Mouse (Mus musculus) limb, embryonic 14.5 days (tissue): Measurements from ENCODE around the gene Fam168b. TPM values are rescaled to one million over a fixed set of nuclear protein-coding genes. Genes with fewer than 3 reads are reported as not detected.

Experiments
- ATAC-seq: fragments of 200-750 bp; cut with Nextera tagmentation; 2 replicates; pipeline ENCODE4 v1.8.0; 2017; ENCODE audit warnings: low read depth, moderate number of reproducible peaks, moderate TSS enrichment; ENCODE audit not compliant: low FRiP score
- DNase-seq: peaks from one replicate; pipeline ENCODE4 v3.0.0-alpha.2; 2015; ENCODE audit warnings: low spot score
- H3K27ac ChIP-seq: fragments of 300-500 bp; sonication (generic); replicated peaks from 2 replicates; pipeline ENCODE4 v1.5.1; 2014; ENCODE audit warnings: low read depth, mild to moderate bottlenecking, low read length, moderate library complexity, mixed read lengths
- H3K27me3 ChIP-seq: fragments of 300-500 bp; sonication (generic); 2 replicates; pipeline ENCODE4 v1.6.1; 2014; ENCODE audit warnings: low read length, mixed read lengths; ENCODE audit not compliant: control insufficient read depth, insufficient read depth
- H3K36me3 ChIP-seq: fragments of 300-500 bp; sonication (generic); 2 replicates; pipeline ENCODE4 v1.6.1; 2014; ENCODE audit warnings: mild to moderate bottlenecking, low read length, moderate library complexity, mixed read lengths; ENCODE audit not compliant: control insufficient read depth, insufficient read depth
- H3K4me1 ChIP-seq: fragments of 300-500 bp; sonication (generic); 2 replicates; pipeline ENCODE4 v1.6.1; 2014; ENCODE audit warnings: antibody characterized with exemption, low read length, mixed read lengths; ENCODE audit not compliant: control insufficient read depth, insufficient read depth
- H3K4me2 ChIP-seq: fragments of 300-500 bp; sonication (generic); replicated peaks from 2 replicates; pipeline ENCODE4 v1.6.1; 2014; ENCODE audit warnings: low read depth, mild to moderate bottlenecking, low read length, moderate library complexity; ENCODE audit not compliant: severe bottlenecking
- H3K4me3 ChIP-seq: fragments of 300-500 bp; sonication (generic); replicated peaks from 2 replicates; pipeline ENCODE4 v1.5.1; 2014; ENCODE audit warnings: low read length
- H3K9ac ChIP-seq: fragments of 300-500 bp; sonication (generic); 2 replicates; pipeline ENCODE4 v1.6.1; 2014; ENCODE audit warnings: mild to moderate bottlenecking, low read depth, low read length, moderate library complexity; ENCODE audit not compliant: severe bottlenecking
- H3K9me3 ChIP-seq: fragments of 300-500 bp; sonication (generic); 2 replicates; pipeline ENCODE4 v1.6.1; 2016; ENCODE audit warnings: low read length; ENCODE audit not compliant: control insufficient read depth
- POLR2A ChIP-seq: fragments of 200-500 bp; IDR thresholded peaks from 2 replicates; pipeline ENCODE4 v1.8.0; 2012; ENCODE audit warnings: inconsistent platforms, mild to moderate bottlenecking, moderate library complexity, borderline replicate concordance; ENCODE audit not compliant: insufficient read depth, insufficient read length; ENCODE audit errors: extremely low read depth
- WGBS: fragments of 180-500 bp; shearing (Covaris S2); extraction: QIAGEN DNeasy Blood & Tissue Kit; methylation state at CpG from one replicate; pipeline ENCODE4 v1.1.7; 2014; 5-methylcytosine and 5-hydroxymethylcytosine counted together
- polyA plus RNA-seq, 2 experiments: library from polyadenylated mRNA; depleted of rRNA in 1 of 2; stranded (reverse) in 1 of 2; unstranded in 1 of 2; fragments of >200 nt; fragmentation: Nextera tagmentation in 1 of 2; extraction: Ambion mirVana in 1 of 2; gene quantifications; 2 replicates each; pipeline versions ENCODE4 v1.2.1 to v1.2.3; 2012 to 2014

The Fam168b gene
- polyA plus RNA-seq, 2 experiments: 76.7 to 210 TPM

GRCm38 (mm10) chr1:34823353-34823752, 19.5 kb downstream of the Fam168b start:
- WGBS: 93% methylated on average over 6 of the region's 6 CpGs
- Histone ChIP-seq H3K4me2 (no peak overlapping the region), H3K27ac (no peak overlapping the region), H3K4me1 (no peaks in the 10 kb centered on the region), H3K36me3 (peaks cover 86% of the 10 kb centered on the region), H3K9ac (no peak overlapping the region), H3K4me3 (no peak overlapping the region), H3K9me3 (no peaks in the 10 kb centered on the region), H3K27me3 (no peaks in the 10 kb centered on the region)
- DNase-seq (no peak), ATAC-seq (no peak)
- no peak for TF ChIP-seq POLR2A

- ATAC-seq: no peak
- no peak for TF ChIP-seq POLR2A
- H3K27me3 ChIP-seq: no peaks in the 10 kb centered on the region
- no peak overlapping the region for H3K9ac ChIP-seq
- H3K27ac ChIP-seq: no peak overlapping the region
- no peak overlapping the region for H3K4me2 ChIP-seq
- 92% methylated on average over 7 of the region's 7 CpGs for WGBS
- peaks cover 86% of the 10 kb centered on the region for H3K36me3 ChIP-seq
- no peaks in the 10 kb centered on the region for H3K4me1 ChIP-seq
- H3K4me3 ChIP-seq: no peak overlapping the region
- no peak for DNase-seq
- no peaks in the 10 kb centered on the region for H3K9me3 ChIP-seq
Measured at GRCm38 (mm10) chr1:34822746-34823145, 20.1 kb downstream of the Fam168b start.

- Histone ChIP-seq H3K36me3 (peaks cover 87% of the 10 kb centered on the region), H3K4me3 (no peak overlapping the region), H3K4me1 (no peaks in the 10 kb centered on the region), H3K4me2 (no peak overlapping the region), H3K27me3 (no peaks in the 10 kb centered on the region), H3K27ac (no peak overlapping the region), H3K9ac (no peak overlapping the region), H3K9me3 (no peaks in the 10 kb centered on the region)
- no peak for DNase-seq
- no peak for TF ChIP-seq POLR2A
- ATAC-seq: no peak
- whole genome bisulfite sequencing: 90% methylated on average over 7 of the region's 7 CpGs
Measured at GRCm38 (mm10) chr1:34822003-34822402, 20.9 kb downstream of the Fam168b start.

GRCm38 (mm10) chr1:34821411-34821810, 21.5 kb downstream of the Fam168b start:
- no peaks in the 10 kb centered on the region for H3K9me3 ChIP-seq
- no peak overlapping the region for H3K4me3 ChIP-seq
- no peaks in the 10 kb centered on the region for H3K27me3 ChIP-seq
- no peak overlapping the region for H3K4me2 ChIP-seq
- ATAC-seq: no peak
- no peak for TF ChIP-seq POLR2A
- H3K4me1 ChIP-seq: no peaks in the 10 kb centered on the region
- no peak overlapping the region for H3K9ac ChIP-seq
- WGBS: 98% methylated on average over 2 of the region's 2 CpGs
- no peak for DNase-seq
- H3K27ac ChIP-seq: no peak overlapping the region
- H3K36me3 ChIP-seq: peaks cover 88% of the 10 kb centered on the region

GRCm38 (mm10) chr1:34819225-34819910, 23.5 kb downstream of the Fam168b start:
- H3K4me1 ChIP-seq: no peaks in the 10 kb centered on the region
- no peak overlapping the region for H3K4me2 ChIP-seq
- H3K36me3 ChIP-seq: peaks cover 90% of the 10 kb centered on the region
- TF ChIP-seq POLR2A: no peak
- H3K27me3 ChIP-seq: no peaks in the 10 kb centered on the region
- H3K9ac ChIP-seq: no peak overlapping the region
- H3K9me3 ChIP-seq: no peaks in the 10 kb centered on the region
- ATAC-seq: no peak
- 88% methylated on average over 6 of the region's 6 CpGs for WGBS
- no peak overlapping the region for H3K4me3 ChIP-seq
- no peak for DNase-seq
- H3K27ac ChIP-seq: no peak overlapping the region
